Mouse (Mus musculus) layer of hippocampus, adult 9-10 months (tissue): ENCODE results near the gene Ddt.

ENCODE experiments used
- DNase-seq: peaks from one replicate; pipeline ENCODE4 v3.0.0; 2022; ENCODE audit warnings: low spot score

Ddt gene

DNA sequence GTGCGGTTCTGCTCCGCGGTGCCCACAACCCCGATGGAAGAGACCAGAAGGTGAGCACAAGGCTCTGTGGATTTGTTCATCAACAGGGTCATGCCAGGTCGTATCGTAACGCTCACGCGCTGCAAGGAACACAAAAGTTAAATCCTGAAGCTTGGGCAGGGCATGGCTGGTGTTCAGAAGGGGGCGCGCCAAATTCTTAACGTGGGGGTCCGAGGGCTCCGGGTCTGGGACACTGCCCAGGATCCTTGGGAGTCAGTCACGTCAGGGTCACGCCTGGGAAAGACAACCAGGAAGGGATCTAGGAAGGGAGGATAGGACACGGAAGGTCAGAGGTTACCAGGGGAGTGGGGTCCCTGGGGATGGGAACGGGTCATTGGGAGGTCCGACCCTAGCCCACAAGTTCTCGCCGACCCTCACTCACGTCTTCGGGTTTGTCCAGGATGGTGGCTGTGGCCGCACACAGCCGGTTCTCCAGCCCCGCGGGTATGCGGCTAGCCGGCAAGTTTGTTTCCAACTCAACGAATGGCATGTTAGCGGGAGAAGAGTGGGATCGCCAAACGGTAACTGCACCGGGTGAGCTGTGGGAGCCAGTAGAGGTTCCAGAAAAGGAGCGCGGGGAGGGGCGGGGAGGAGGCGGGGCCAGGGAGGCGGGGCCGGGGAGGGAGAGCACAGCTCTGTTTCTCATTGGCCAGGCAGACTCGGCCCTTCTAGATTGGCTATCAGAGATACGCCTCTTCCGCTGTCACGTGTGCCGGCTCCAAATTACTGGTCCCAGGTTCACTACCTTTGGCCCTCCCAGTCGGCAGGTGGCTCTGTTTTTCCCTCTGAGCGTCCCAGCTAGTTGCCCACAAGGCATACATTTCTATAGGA, at the start of gene Ddt:
Gene Ddt (minus strand): TSS at position 620 of the 870 bp plus-strand sequence.
- DNase-seq, result peak; percentile 68

DNA sequence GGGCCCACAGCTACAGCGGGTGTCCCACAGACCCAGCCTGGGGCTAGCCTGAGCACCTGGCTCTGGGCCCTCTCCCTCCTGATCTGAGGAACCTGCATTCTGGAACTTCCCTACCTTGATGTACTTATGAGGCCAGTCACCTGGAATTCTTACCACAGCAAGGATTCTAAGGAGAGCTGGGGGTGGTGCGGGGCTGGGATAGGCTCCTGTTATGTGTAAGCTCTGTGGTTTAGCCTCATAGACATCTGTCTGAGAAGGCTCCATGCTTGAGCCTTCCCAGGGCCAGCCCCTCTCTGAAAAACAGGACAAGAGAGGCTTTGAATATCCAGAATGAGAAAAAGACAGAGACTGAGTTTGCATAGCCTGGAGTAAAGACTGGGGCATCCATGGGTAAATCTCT, 49.2 kb upstream of the Ddt start, which contains the start of gene Gstt4:
Gene Gstt4 (minus strand): TSS at position 101 of the 400 bp plus-strand sequence.
- no peak for DNase-seq

DNA sequence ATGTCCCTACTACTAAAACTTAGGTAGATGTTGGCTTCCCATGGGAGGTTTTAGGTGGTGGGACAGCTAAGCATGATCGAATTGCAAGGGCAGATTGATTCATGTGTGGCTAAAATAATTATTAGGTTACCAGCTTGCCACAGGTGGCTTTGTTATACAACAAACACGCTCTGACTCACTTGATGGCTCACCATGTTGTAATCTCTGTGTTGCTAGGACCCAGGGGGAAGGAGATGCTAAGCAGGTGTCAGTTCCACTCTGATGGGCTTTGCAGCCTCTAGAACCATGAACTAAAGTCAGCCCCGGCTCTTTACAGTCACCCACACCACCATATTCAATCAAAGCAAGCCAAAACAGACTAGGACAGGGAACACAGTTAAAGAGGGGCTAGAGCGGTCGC, 46.7 kb upstream of the Ddt start:
- no peak for DNase-seq

DNA sequence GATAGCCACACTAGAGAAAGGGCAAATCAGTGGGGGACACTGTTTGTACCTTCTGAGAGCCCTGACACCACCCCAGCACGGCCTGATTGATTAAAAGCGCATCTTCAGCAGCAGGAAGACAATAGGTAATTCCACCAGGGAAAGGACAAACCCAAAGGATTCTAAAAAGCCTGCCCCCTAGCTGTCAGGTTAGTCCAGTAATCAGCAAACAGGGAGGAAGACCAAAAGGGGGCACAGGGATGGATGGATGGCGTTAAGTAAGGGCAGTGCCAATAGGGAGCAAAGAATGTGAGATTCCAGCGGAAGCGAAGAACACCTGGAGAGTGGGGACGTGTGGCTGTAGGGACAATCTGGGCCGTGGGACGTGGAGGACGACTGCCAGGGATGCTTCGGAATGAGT, 45.4 kb upstream of the Ddt start:
- no peak for DNase-seq

DNA sequence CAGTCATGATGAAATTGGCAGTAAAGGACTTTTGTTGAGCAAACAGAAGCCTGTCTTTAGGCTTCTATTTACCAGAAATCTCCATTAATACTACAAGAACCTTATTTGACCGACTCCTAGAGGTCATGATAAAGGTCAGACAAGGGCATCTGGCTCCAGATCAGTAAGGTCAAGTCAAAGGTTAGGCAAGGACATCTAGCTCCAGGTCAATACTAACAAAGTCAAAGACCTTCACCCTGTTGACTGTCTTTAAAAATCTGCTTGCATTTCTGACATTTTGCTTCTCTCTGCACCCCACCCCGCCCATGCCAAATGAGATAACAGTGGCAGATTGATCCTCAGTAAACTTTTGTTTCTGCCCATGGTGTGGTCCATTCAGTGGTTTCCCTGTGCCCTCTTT, 31.0 kb upstream of the Ddt start:
- no peak for DNase-seq

DNA sequence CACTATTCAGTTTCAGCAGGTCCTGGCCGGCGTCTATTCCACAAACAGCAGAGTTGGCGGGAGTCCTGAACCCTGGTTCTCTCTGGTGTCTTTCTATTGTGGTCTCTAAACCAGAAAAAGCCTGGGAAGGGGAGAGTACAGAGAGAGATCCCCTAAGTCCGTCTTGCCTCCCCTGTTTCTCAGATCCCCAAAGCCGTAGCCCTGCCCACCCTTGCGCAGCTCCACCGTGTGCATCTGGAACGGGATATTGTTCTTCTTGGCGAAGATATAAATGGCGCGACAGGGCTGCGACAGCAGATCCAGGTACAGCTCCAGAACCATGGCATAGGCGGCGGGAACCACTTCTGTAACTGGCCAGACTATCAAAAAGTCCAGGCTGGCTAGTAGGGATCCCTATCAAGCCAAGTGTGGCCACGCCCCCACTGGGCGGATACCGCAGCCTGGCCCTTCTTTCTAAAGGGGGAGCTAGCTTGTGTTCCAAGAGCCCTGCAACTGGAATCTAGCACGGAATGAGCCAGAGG, 25.0 kb upstream of the Ddt start, which contains the start of gene Gstt1:
Gene Gstt1 (minus strand): TSS at position 409 of the 521 bp plus-strand sequence.
- no peak for DNase-seq

DNA sequence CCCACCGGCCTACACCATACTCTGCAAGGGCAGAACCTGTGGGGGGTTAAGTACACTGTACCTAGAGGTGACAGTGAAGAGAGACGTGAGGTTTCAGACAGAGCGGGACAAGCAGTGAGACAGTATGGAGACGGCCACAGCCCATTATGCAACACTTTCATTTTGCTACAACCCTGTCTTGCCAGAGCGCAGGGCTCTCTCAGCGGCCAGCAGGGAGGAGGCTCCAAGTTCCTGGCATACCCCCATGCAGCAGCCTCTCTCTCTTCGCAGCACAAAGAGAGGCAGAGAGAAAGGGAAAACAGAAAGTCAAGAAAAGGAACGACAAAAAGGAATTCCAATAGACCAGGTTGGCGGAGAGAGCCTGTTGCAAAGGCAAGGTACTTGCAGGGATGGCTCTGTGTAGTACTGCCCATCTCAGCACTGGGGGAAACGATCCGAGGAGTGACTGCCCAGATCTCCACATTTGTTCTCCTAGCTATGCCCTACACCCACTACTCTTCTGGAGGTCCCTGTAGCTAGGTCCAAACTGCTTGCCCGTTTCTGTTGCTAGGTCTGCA, 24.5 kb upstream of the Ddt start:
- no peak for DNase-seq

DNA sequence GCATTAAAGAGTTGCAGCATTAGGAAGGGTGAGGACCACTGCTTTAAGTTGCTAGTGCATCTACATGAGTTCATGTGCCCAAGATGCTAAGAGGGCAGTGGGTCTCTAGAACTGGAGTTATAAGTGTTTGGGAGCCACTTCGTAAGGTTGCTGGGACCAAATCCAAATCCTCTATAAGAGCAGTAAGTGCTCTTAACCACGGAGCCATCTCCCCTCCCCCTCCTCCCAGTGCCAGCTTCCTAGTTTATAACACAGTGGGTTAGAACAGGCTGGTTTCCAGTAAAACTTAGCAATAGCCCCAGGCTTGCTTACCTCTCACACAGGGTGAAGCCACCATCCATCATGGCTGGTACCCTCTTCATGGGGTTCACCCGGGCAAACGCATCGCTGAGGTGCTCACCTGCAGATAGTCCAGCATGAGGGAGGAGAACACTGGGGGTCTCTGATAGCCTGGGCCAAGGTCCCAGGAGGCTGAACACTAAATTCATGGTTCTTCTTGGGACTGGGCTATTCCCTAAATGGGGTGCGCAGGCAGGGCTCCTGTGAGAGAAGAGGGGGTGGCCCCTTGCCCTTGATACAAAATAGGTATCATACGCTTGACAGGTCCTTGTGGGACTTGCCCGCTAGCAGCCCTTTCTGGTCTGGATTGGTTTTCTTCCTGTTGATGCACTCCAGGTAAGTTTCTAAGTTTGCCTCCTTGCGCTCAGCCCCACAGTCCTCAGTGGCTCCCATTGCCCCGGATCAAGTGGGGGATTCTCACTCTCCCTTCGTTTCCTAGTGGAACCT, 23.7 kb upstream of the Ddt start:
- no peak for DNase-seq

DNA sequence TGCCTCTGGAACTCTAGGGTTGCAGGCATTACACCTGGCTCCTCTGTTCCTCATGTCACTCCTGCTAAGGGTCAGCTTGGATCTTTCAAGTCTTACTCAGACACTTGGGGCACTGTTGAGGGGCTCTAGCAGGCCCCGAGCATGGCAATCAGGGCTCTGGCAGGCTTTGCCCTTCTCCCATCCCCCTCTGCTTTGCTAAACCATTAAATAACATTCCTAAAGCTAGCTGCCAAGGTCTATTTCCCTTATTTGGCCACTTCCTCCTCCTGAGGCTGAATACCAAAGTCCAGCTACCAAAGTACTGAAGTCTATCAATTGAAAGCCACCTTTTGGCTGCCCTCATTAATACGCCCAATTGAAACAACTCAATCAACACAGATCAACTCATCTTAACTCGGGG, 21.7 kb upstream of the Ddt start:
- DNase-seq, result no peak

DNA sequence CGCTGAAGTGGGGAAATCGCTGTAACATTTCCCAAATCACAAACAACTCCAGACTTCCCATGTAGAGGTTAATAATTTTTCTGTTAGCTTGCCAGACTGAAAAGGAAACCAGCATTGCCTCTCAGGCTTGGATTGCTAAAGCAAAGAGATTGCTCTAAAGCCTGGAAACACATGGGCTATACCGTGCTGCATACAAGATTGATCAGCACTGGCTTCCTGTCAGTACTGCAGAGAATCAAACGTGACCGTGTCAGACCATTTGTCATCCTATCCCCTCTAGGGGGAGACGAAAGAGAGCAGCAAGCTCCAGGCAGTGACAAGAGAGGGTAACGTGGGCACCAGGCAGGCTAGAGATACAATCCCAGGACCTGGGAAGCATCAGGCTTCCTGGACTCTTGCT, 17.6 kb upstream of the Ddt start:
- no peak for DNase-seq

DNA sequence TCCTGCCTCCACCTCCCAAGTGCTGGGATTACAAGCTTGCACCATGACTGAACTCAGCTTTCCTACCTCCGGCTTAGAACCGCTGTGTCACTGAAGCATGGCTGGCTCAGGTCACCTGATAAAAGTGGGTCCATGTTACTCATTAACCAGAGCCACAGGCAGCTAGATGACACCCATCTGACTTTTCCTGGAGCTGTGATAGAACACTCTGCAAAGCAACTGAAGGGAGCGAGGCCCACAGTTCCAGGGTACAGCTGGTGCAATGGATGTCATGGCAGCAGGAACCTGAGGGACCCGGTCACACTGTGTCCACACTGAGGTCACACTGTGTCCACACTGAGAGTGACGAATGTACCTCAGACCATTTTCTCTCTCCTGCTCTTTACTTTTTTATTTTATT, 16.6 kb upstream of the Ddt start:
- DNase-seq, result no peak

DNA sequence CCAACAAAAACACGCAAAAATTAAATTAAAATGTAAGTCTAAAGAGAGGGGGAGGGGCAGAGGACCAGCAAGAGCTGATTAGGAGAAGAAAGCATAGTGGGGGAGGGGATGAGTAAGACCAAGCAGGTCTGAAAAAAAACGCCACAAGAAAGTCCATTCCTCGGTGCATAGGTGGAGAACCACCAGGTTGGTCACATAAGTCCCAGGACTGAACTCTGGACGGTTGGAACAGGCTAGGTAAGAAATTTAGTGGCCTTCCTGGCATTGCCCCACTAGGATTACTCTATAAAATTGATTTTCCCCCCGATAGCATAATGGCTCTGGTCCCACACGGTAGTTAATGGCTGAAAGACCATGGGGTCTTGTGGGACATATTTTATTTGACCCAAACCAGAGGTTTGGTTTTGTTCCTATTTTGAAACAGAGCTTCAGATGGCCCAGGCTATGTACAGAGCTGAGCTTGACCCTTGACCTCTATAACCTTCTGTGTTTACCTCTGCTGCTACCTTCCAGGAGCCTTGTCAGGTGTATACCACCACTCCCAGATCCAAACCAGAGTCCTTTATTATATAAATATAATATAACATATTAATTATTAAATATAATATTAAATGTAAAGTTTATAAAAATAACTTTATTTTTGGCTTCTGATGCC, 16.0 kb upstream of the Ddt start:
- DNase-seq, result no peak

DNA sequence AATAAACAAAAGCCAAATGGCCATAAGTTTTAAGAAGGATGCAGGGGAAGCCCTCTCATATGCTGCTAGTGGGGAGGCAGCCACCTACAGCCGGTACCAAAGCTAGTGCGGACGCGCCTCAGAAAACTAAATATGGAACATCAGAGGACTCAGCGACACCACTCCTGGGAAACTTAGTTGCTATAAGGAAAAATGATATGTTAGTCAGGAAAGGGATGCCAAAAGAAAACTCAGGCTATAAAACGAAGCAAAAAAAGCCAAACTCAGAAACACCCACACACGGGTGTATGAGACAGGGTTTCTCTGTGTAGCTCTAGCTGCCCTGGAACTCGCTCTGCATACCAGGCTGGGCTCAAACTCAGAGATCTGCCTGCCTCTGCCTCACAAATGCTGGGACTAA, 15.1 kb upstream of the Ddt start:
- no peak for DNase-seq

DNA sequence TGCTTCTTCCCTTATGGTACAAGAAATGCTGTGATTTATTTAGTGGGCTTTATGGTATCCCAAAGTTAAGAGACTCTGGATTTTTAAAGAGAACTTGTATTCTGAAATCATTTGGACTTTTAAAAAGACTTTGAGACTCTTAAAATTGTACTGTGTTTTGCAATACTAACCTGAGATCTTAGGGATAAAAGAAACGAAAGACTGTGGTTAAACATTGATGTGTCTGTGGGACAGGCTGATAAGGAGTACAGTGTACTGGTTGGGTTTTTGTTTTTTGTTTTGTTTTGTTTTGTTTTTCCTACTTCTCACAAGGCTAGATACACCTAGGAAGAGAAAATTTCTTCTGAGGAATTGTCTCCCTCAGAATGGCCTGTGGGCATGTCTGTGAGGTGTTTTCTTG, 12.2 kb upstream of the Ddt start:
- no peak for DNase-seq

DNA sequence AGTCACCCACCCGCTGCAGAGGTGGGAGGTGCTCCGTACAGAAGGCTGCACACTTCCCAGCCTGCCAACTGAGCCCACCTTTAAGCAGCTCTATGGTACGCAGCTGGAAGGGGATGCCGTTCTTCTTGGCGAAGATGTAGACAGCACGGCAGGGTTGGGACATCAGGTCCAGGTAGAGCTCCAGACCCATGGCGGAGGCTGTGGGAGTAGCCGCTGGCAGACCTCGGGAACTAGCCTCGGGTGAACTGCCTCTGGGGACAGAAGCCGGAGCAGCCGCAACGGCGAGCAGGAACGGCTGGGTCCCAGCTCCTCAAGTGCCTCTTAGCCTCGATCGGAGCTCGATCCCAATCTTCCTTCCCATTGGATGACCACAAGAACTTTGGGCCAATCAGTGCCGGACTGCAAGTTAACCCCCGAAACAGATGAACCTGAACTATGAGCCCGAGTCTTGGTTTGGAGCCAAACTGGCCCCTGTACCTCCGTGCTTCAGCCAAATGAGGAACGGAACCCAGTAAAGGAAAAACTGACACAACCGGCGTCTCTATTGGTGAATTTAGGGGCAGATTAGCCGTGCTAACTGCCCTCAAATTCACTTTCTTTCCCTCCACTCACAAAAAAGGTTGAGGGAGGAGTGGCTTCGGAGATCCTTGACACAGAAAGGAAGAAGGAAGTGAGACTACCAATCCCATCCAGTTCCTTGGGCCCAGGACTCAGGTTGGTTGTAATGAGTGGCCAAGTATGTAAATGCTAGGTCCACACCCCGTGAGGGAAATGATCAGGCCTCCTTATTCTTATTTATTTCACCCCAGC, 7.8 kb upstream of the Ddt start, which contains the start of the genes Gm20441 and Gstt3:
Gene Gm20441 (minus strand): TSS at position 186 of the 810 bp plus-strand sequence.
Gene Gstt3 (minus strand): TSS at position 646 of the 810 bp plus-strand sequence.
- no peak for DNase-seq

DNA sequence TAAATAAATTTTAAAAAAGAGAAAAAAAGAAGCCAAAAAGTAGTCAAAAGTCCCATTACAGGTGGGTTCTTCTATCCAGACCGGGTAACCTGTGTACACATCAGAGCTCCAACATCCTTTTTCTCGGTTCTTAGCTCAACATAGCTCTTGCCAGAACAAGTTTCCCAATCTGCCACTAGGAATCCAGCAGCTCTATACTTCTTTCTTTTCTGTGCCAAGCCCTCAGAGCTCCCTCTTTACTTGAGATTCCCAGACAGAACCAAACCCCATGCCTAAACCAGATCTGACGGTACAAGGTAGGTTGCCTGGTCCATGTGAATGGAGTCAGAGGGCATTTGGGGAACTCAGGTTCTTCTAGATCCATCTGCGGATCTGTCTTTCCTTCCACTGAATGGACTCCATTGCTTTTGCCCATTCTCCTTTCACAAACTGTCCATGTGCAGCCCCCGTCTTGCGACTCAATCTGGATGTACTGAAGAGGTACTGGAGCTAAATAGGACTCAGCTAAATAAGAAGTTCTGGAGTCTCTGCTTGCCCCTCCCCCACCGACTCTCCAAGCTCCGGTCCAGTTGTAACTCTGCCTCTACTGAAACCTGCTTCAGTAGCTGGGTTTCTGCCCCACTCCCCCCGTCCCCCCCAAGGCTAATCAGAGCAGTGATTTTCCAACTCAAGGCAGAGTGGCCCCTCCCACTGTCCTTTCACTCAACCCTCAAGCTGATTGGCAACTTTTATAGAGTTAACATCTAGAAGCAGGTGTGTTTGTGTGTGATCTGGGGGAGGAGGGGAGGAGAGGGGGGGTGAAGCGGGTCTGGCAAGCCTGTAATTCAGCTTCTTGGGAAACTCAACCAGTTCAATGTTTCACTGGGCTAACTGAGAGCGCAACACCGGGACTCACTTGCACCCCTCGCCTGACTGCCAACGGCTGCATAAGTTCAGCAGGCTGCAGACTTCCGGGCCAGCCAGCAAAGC, 6.3 kb upstream of the Ddt start:
- no peak for DNase-seq

DNA sequence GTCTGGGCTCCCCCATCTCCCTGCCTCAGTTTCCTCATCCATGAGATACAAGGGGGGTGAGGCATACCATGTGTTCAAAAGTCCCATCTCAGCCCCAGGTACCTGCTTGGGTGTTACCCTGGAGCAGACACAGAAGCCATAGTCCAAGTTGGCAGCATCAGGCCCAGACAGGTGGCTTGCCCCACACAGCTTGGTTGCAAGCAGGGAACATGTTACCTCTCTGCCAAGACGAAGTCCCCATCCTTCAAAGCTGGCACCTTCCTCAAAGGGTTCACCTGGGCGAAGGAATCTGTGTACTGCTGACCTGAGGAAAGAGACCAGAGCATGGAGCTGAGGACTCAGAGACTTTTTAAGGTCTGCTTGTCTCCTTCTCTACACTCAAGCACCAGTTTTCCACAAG, 4.7 kb upstream of the Ddt start:
- no peak for DNase-seq

DNA sequence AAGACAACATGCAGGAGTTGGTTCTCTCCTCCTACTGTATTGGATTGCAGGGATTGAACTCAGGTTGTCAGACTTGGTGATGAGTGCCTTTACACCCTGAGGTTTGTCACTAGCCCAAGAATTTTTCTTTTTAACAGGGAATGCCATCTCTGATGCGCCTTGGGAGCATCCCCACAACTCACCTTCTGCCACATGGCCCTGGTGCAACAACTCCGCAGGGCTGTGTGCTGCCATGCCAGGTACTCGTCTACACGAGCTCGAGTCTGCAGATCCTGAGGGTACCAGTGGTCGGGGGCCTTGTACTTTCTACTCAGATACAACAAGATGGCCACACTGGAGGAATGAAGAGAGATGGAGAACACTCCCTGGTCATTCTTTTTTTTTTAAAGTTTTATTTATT, 3.3 kb upstream of the Ddt start:
- no peak for DNase-seq

DNA sequence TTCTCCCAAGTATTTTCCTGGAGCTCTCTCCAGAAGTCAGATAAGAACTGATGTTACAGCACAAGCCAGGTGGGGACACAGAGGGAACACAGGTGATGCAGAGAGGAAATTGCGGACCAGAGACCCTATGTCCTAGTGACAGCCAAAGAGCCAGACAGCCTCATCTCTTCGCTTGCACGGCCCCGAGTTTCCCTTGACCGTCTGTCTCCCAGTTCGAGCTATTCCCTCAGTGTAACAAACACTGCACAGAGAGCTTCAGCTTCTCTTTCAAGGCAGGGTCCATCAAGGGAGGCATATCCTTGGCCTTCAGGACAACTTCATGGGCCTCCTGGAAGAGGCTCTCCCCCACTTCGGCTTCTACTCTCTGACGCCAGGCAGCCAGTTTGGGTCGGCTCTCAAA, 1.4 kb upstream of the Ddt start:
- no peak for DNase-seq

DNA sequence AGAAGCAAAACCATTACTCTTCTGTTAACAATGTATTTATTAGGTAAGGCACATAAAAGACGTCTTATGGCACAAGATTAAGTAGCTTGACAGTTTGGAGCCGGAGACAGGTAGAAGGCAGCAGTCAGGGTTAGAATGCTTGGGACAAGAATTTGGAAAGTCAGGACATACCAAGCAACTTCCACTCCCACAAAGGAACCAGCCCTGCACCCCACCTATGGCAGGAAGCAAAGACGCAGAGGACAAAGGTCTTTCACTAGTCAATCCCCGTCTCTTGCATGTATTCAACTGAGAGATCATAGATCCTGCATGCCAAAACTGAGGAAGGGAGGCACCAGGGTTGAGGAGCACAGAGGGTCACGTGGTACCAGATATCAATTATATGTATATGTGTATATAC, 888 bp upstream of the Ddt start:
- DNase-seq, result no peak
